Mouse (Mus musculus): Measurements from ENCODE around the gene 4930404H24Rik.

The 4930404H24Rik gene

DNA sequence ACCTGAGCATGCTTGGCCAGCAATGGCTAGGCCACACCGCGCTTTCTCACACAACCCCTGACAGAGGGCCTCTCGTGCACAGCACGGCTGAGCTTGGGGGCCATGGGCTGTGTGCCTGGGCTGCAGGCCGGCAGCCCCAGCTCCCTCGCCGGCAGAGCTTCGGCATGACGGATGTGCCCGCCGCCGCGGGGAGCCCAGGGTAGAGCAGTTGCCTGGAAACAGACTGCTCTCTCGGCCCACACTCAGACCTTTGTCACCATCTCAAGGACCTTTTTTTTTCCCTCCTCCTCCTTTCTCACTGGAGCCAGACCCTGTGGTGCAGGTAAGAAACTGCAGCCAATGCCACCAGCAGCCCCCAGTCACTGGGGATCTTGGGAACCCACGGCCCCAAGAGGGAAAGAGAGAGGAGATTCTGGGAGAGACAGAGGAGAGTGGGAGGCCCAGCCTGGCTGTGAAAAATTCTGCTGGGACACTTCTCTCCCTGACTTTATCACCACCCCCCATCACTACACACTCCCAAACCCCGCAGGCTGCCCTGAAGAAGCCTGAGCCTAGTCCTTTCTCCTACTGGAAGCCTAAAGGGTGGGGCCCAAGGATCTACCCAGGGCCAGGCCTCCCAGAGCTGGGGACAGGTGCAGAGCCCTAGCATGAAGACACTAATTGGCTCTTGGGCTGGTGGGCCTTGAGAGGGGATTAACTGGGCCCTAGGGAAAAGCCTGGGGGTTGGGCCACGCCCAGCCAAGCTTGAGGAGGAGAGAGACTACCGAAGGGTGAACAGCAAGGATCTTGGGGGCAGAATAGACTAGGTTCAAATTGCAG lies 16.8 kb downstream of the 4930404H24Rik start:
- no peak for DNase-seq (ENCODE audit: low read depth, low spot score)

DNA sequence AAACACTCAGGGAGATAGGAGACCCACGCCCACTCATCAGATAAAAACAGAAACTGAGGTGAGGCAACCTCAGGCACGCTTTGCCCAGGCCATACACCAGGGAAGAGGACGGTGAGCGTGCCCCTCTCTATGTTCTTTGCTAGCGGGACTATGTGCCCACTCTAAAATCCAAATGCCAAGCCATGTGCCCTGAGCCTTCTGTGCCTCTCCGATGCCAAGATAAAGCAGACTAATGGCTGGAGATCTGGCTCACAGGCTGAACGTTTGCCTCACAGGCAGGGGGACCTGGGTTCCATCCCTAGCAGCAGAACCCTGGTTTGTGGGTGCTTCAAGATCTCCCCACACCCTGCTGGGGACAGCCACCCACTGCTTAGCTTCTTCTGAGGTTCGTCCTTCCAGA lies 17.5 kb downstream of the 4930404H24Rik start:
- no peak for DNase-seq (ENCODE audit: low read depth, low spot score)

DNA sequence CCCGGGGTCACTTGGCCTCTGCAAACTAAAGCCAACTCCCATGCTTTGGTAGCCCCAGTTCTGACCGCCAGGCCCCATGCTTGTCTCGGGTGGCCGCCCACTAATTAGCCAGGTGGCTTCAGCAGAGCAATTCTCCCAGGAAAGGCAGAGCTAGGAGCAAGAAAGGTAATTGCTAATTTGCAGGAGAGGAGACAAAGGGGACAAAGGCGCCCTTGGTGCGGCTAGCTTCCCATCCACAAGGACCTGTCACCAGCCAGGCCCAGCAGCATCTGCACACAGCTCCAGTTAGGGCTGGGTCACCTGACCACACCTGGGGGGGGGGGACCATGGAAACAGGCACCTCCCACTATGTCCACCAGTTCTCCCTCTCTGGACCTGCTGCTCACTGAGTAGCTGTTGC lies 19.0 kb downstream of the 4930404H24Rik start:
- no peak for DNase-seq (ENCODE audit: low read depth, low spot score)

DNA sequence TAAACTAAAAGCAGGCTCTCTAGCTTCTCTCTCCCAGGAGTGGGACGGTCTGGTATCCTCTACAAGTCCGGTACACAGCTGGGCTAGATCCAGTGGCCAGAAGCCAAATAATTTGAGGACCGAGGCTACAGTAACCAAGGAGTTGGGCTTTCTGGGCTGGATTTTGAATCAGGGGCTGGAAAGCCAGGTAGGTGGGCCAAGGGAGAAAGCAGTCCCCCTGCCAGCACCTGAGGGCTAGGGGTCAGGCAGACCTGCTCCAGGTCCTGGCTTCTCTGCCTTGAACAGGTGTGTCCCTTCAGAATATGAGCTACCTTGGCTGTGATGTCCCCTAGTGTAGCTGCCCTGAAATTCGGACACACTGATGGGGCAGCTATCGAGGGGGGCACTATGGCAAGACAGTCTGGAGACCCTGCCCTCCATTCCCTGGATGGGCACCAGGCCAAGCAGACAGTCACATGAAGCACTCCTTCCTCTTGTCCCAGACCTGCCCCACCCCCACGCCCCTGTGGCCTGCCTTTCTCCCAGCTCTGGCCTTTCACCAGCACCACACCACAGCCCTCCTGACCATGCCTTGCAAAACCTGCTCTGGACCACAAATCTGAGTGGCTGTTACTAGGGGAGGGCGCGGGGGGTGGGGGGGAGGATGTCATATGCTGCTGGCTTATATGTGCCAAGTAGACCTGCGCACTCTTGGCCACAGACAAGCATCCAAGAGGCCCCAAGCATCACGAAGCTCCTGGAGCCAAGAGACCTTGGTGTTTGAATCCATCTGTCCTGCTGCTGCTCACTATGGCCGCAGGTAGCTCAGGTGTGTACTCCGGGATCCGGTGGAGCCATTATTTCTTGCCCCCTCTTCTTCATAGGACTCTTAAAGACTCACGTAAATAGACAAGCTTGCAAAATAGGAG lies 20.1 kb downstream of the 4930404H24Rik start:
- DNase-seq (ENCODE audit: low read depth, low spot score) = no peak

DNA sequence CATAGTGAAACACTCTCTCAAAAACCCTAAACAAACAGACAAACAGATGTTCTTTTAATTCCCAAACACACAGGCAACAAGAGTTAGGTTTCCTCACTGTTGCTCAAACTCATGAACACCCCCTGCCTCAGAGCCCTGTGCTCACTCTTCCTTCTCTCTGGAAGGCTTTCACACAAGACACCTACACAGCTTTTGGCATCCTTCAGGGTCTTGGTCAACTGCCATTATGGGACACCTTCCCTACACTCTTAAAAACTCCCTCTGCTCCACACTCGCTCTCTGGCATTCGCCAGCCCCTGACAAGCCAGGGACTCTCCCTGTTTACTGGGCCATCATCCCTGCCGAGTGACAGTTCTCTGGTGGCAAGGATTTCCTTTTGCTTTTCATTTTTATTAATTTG lies 21.4 kb downstream of the 4930404H24Rik start:
- no peak for DNase-seq (ENCODE audit: low read depth, low spot score)

DNA sequence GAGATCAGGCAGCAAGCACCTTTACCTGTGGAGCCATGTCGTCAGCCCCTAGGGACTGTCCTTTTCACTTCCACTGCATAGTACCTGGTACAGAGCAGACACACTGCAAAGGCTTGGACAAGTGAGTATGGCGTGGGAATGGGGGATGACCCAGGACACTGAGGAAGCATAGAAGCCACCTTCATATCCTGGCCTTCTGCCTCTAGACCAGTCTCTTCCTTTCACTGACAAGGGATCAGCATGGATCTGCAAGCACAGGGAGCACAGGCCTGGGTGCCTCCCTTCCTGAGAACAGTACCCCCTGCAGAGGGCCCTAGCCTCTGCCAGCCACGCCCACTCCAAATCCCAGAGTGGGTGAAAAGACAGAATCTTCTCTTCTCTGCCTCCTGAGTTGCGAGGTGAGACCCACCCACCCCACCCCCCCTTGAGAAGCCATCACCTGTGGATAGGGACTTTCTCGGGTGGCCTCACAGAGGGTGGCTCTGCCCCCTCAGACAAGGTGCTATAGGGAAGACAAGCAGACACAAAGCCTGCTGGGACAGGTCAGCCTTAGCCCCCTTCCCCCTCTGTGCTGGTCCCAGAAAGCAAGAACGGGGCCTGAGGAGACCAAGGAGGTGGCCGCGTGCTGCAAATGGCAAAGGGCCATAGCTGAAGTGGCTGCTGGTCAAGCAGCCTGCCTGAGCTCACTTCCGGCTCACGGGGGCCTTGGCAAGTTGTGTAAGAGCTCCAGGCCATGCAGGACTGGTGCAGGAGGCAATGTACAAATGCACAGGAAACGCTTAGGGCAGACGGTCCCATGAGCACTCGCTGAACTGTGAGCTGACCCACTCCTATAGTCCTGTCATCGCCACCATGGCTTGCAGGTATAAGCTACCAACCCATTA lies 22.1 kb downstream of the 4930404H24Rik start:
- DNase-seq (ENCODE audit: low read depth, low spot score) = no peak

DNA sequence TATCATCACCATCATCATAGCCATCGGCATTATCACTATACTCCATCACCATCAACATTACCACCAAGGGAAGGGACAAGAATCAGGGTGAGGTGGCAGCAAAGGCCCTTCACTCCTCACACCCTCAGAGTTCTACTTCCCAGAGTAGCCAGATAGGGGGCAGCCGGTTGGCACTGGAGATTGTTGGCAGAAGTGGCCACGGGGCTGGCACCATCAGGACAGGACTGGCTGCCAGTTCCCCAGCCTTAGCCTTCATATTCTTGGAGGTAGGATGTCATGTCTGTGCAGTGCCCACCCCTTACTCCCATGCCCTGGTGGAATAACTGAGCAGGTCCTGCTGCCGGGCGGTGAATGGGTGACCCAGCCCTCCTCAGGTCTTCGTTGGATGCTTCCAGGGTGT lies 23.0 kb downstream of the 4930404H24Rik start:
- DNase-seq (ENCODE audit: low read depth, low spot score) = no peak

DNA sequence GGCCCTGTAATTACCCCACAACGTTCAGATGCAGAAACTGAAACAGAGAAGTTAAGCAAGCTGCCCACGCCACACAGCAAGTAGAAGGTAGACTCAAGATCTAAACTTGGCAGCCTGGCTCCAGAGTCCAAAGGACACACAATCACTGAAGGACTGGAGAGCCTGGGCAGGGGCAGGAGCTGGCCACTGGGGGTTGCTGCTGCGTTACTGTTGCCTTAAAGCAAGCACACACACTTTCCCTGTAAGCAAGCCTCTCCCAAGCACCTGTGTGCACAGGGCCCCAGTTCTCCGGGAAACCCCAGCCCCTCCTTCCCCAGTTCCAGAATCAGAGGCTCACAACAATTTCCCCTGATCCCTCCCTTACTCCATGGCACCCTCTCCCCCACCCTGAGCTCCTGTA lies 24.4 kb downstream of the 4930404H24Rik start:
- DNase-seq (ENCODE audit: low read depth, low spot score) = no peak

DNA sequence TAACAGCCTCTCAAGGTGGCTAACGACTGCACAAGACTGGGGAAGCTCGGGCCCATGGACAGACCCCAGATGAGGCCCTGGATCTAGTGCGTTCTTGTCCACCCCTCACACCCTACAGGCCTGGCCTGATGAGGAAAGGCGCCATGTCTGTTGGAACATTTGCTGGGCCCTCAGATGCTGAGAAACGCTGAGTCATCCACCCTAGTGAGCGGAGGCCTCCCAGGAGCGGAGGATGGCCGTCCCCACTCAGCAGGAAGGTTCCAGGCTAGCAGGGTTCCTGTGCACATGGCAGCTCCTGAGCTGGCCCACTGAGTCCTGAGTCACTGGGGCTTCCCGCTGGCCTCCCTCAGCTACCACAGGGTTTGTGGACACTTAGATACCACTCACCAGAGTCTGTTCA lies 27.5 kb downstream of the 4930404H24Rik start:
- DNase-seq (ENCODE audit: low read depth, low spot score) = no peak

DNA sequence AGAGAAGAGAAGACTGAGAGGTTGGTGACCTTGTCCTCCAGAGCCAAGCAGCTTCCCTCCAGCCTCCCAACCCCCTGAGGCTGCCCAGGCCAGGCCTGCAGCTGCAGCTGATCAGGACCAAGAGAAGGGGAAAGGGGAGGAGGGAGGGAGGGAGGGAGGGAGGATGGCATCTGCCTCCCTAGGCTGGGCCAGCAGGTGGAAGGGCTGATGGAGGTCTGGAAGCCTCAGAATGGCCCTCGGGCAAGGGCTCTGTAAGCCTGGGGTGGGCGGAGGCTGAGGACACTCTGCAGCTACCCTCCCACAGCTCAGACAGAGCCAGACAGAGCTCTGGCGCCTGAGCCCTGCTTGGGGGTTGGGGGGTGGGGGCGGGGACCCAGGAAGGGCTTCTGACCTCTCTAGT lies 29.7 kb downstream of the 4930404H24Rik start:
- DNase-seq (ENCODE audit: low read depth, low spot score) = no peak

DNA sequence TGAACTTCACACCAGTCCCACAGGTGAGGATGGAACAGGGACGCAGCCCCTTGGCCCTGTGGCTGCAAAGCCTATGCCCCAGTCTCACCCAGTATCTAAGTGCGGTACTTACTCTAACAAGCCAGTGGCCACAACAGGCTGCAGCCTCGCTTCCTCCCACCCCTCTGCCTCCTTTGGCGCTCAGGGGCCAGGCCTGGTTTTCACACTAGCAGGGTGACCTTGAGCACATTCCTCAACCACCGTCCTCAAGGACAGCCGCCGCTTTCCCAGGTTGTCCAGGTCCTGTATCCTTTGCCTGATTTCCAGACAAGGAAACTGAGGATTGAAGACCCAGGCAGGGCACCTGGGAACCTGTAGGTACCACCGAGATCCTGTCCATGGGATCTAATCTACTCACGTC lies 30.6 kb downstream of the 4930404H24Rik start:
- no peak for DNase-seq (ENCODE audit: low read depth, low spot score)

DNA sequence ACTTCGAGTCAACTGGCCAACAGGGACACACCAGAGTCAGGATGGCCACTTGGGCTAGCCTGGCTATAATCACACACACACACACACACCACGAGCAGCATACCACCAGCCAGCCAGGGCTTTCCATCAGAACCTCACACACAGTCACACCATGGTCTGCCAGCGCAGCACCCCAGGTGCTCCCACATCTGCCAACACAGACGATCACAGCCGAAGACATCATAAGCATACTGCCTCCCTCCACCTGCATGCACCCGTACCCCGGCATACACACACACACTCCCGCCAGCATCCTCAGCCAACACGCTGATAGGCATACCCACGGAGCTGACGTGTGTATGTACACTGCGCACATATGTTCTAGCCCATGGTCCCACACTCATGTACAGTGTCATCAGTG lies 31.1 kb downstream of the 4930404H24Rik start:
- DNase-seq (ENCODE audit: low read depth, low spot score) = no peak

DNA sequence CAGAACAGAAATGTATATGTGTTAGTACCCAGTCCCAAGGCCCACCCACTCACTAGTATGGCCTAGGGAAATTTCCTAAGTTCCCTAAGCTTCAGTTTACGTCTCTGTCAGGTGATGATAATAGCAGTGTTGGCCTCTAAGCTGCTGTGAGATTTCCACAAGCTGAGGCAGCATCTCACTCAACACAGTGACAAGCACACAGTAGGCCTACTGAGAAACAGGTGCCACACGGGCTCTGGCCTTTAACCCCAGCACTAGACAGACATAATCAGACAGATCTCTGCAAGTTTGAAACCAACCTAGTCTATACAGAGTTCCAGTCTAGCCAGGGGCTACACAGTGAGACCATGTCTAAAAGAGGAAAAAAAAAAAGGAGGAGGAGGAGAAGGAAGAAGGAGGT lies 32.1 kb downstream of the 4930404H24Rik start:
- DNase-seq (ENCODE audit: low read depth, low spot score) = no peak

DNA sequence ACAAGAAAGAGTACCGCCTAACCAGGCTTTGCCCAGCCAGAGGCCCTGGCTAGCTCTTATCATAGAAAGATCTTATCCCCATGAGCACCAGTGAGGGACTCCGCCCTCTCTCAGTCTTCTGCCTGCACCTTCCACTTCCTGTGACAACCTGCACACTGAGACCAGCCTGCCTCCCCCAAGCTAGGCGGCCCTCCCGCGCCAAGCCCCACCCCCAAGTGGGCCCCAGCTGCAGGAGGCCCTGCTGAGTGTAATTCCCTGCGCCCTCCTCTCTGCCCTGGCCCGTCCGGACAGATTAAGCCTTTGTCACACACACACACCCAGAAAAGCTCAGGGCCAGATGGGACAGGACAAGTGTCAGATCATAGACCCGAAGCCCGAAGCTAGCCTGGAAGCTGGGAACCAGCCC lies 33.3 kb downstream of the 4930404H24Rik start:
- no peak for DNase-seq (ENCODE audit: low read depth, low spot score)

DNA sequence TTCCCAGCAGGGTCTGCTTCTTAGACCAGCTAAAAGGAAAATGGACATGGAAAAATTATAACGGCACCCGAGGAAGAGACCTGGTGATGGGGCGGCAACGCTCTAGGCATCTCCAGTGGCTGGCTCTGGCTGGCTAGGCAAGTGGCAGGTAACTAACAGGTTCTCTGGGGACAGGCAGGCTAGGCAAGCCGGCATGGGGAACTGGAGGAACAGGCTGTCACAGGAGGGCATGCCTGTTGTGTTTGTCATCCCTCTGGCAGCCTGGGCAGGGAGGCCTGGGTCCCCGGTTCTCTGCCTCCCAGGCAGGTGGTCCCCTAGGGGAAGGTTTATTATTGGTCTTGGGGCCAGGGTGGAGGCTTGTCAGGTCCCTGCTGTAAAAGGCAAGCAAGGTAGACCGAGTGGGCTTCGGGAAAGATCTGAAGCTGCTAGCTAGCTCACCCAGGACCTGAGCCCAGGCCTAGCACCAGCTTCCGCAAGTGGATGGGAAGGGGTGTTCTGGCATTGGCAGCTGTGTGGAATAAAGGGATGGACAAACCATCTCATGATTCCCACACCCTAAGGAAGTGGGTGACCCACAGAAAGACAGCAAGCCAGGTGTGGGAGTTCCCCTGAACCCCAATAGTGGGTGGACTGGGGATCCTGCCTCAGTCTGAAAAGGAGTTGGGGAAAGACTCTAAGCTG lies 34.4 kb downstream of the 4930404H24Rik start:
- DNase-seq (ENCODE audit: low read depth, low spot score) = no peak

DNA sequence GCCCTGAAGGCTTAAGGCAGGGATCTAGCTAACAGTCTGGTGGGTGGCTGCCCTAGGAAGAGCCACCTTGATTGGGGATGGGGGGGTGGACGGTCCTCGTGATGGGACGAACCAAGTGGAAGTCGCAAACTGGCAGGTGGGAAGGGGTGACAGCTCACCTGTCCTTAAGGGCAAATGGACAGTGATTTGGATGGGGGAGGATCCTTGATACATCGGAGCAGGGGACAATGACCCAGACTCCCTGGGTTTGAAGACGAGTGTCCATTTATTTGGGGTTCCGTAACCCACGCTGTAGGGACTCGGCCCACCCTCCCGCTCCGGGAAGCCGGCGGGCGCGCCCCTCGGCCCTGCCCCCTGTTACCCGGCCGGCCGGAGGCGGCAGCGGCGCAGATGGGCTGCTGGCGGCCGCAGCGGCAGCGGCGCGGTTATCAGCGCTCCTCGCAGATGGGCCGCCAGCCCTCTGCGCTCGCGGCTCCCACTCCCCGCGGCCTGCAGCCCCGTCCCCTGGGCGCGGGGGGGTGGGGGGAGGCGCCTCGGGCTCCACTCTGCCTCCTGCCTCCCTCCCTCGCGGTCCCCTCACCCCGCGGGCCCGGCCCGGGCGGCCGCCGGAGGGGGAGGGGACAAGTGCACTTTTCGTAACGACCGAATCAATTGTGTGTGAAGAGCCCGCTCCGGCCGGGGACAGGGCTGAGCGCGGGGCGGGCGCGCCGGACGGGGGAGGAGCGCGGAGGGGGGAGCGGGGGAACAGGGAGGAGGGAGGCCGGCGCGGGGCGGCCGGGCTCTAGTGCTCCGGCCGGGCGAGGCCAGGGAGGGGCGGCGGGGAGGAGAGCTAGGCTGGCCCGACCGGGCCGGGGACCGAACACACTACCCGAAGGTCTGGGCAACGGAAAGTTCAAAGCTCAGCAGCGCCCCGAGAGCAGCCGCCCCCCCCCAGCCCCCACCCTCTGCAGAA lies 35.3 kb downstream of the 4930404H24Rik start:
- no peak for DNase-seq (ENCODE audit: low read depth, low spot score)

DNA sequence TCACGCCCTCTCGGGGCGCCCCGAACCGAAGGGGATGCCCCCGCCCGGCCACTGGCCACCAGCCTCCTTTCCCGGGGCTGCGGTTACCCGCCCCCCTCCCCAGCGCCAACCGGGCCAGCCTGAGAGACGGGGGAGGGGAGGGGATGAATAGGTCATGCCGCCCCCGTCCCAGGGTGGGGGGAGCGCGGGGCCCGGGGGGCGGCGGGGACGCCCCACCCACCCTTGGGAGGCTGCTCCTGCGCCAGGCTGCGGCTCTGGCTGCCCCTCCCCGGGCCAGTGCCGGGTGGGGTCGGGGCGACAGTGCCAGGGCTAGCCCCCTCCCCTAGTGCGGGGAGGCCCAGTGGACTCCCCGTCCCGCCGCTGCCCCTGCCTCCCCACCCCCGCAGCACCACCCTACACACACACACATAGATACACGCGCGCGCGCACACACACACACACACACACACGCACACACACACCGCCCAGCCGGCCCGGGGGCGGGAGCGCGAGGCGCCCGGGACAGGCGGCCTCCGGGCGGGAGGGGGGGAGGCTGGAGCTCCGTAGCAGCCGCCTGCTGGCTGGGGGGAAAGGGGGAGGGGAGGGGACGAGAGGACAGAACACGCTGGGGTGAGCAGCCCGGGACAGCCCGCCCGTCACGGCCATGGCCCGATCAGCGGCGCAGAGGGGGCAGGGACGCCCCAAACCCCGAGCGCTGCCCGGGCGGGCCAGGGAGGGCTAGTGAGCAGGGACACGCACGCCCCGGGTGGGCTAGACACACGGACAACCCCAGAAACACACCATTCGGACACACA lies 36.2 kb downstream of the 4930404H24Rik start:
- no peak for DNase-seq (ENCODE audit: low read depth, low spot score)

DNA sequence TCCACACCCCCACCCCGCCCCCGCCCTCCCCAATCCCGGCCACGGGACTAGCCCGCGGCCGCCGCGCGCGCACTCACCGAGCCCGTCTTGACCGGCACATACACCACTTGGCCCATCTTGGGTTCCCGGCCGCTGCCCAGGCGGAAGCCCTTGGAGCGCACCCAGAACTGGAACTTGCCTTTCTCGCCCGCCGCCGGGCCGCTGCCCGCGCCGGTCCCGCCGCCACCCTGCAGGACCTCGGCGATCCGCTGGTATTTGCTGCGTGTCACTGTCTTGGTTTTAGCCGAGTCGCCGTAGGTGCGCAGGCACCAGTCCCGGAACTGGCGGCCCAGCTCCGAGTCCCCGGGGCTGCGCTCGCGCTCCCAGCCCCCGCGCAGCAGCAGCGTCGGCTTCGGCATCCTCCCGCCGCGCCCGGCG lies 36.8 kb downstream of the 4930404H24Rik start:
- no peak for DNase-seq (ENCODE audit: low read depth, low spot score)

Data from brain, embryonic 18.5 days (tissue).